Mouse (Mus musculus) ES-E14 (cell line): Measurements from ENCODE around the gene Gpr137c. TPM values are rescaled to one million over a fixed set of nuclear protein-coding genes. Genes with fewer than 3 reads are reported as not detected.

Source experiments
- DNase-seq: peaks from one replicate; pipeline ENCODE4 v3.0.0-alpha.2; 2013; ENCODE audit warnings: low read depth, low spot score
- H3K27ac ChIP-seq: 2 replicates; pipeline ENCODE4 v1.5.1; 2012; ENCODE audit warnings: low read depth, mild to moderate bottlenecking, low read length, moderate library complexity, mixed read lengths; ENCODE audit not compliant: poor library complexity, insufficient read depth, severe bottlenecking
- H3K36me3 ChIP-seq: 2 replicates; pipeline ENCODE4 v1.6.1; 2012; ENCODE audit warnings: mild to moderate bottlenecking, low read length, moderate library complexity, mixed read lengths; ENCODE audit not compliant: control insufficient read depth, poor library complexity, insufficient read depth, severe bottlenecking
- H3K4me1 ChIP-seq, 2 experiments: fragments of 150-350 bp in 1 of 2; sonication (generic) in 1 of 2; 2 replicates each; pipeline ENCODE4 v1.6.1; 2012; ENCODE audit warnings: low read length in 2 of 2, mild to moderate bottlenecking in 1 of 2, mixed read lengths in 1 of 2; ENCODE audit not compliant: control insufficient read depth in 2 of 2, insufficient read depth in 2 of 2, poor library complexity in 1 of 2
- H3K4me3 ChIP-seq, 2 experiments: fragments of 150-350 bp in 1 of 2; sonication (generic) in 1 of 2; 2 replicates each; pipeline ENCODE4 v1.5.1; 2012; ENCODE audit warnings: low read length in 2 of 2, low read depth in 1 of 2, mild to moderate bottlenecking in 1 of 2, mixed read lengths in 1 of 2; ENCODE audit not compliant: insufficient read depth in 1 of 2, poor library complexity in 1 of 2, severe bottlenecking in 1 of 2
- H3K9ac ChIP-seq: 2 replicates; pipeline ENCODE4 v1.6.1; 2012; ENCODE audit warnings: low read depth, mild to moderate bottlenecking, low read length, mixed read lengths; ENCODE audit not compliant: poor library complexity, insufficient read depth, severe bottlenecking
- H3K9me3 ChIP-seq: fragments of 150-350 bp; sonication (generic); 2 replicates; pipeline ENCODE4 v1.6.1; 2012; ENCODE audit warnings: low read depth, mild to moderate bottlenecking, low read length; ENCODE audit not compliant: control insufficient read depth, insufficient read depth
- CHD2 ChIP-seq: IDR thresholded peaks from 2 replicates; pipeline ENCODE4 v1.6.1; 2014; ENCODE audit warnings: mild to moderate bottlenecking, low read depth, low read length, inconsistent platforms
- HCFC1 ChIP-seq: IDR thresholded peaks from 2 replicates; pipeline ENCODE4 v1.6.1; 2012; ENCODE audit warnings: low read length, inconsistent platforms, borderline replicate concordance; ENCODE audit not compliant: insufficient read depth
- MAFK ChIP-seq: IDR thresholded peaks from 2 replicates; pipeline ENCODE4 v1.6.1; 2014; ENCODE audit warnings: mild to moderate bottlenecking, low read depth, low read length, inconsistent platforms; ENCODE audit not compliant: insufficient read depth
- ZC3H11A ChIP-seq: IDR thresholded peaks from 2 replicates; pipeline ENCODE4 v1.6.1; 2012; ENCODE audit warnings: low read depth, mild to moderate bottlenecking, inconsistent platforms, low read length, borderline replicate concordance
- in situ Hi-C, 2 experiments: fragments of 600-800 bp; cut with MboI; formaldehyde crosslinking; loops; one replicate each; pipeline ENCODE4 v1.15.1; 2025; ENCODE audit warnings: low sequenced_read_pairs in 2 of 2, inconsistent platforms in 1 of 2; ENCODE audit not compliant: unreplicated experiment in 2 of 2
- total RNA-seq: library from RNA; depleted of rRNA; stranded (reverse); fragments of 300-350 nt; gene quantifications from 2 replicates; pipeline ENCODE4 v1.2.3, GENCODE M21; 2012; rRNA removed

Gene Gpr137c
- total RNA-seq, 1 experiment, result 0.31 TPM

DNA sequence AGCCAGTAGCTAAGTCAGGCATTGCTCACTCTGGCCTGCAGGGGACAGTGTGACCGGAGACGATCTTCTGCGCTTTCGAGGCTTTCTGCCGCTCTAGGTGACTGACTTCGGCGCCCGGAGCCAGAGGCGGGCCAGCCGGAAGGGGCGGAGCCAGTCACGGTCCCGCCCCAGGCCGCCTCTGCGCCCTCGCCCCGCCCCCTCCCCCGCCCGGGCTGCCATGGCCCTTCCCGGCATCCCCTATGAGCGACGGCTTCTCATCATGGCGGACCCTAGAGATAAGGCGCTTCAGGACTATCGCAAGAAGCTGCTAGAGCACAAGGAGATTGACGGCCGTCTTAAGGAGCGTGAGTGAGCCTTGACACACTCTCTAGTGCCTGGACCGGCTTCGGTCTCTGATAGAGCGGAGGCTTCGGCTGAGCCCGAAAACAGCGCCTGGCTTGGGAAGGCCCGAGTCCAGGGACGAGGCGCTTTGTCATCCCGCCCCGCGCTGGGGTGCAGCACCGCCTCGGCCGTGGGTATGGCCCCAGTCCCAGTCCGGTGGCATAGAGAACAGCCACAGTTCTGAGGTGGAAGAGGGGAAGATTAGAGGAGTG is 110.2 kb downstream of the Gpr137c start, which contains the start of gene Psmc6:
TSS of gene Psmc6 (plus strand) at position 200 of the 593 bp plus-strand sequence.
- peak within 1 kb of the TSS; percentile 94 to 96 for H3K4me3 ChIP-seq
- peaks cover 0 to 2% of the 10 kb centered on the region in 2 experiments; a peak in 2 of 4 replicates for H3K4me1 ChIP-seq
- peak within 1 kb of the TSS; percentile 70 for H3K27ac ChIP-seq
- TF ChIP-seq MAFK (no peak), ZC3H11A (no peak), HCFC1 (peak; percentile 67; the same call in 1 of the 2 replicates), CHD2 (0 out of 2 replicates have a peak, but pooled peaks have one; percentile 21)
- in situ Hi-C loops, result no loop called here
- H3K9ac ChIP-seq, result peak within 1 kb of the TSS; percentile 98
- no peaks in the 10 kb centered on the region for H3K9me3 ChIP-seq
- peaks cover 4% of the 10 kb centered on the region; the same call in 1 of the 2 replicates for H3K36me3 ChIP-seq
- peak; percentile 85 for DNase-seq

Other genes with a start within 250 kb of the Gpr137c start
- 0.18 and 0.74 TPM in 2 replicates for gene Ptger2, start 231.5 kb upstream of the Gpr137c start, total RNA-seq
- gene Txndc16, start 611 bp downstream of the Gpr137c start, total RNA-seq, result 3.2 and 5.4 TPM in 2 replicates
- gene Ero1l, start 99.1 kb downstream of the Gpr137c start, total RNA-seq, result 34.5 and 80.8 TPM in 2 replicates
- 79.0 and 85.7 TPM in 2 replicates for gene Psmc6, start 110.1 kb downstream of the Gpr137c start, total RNA-seq
- gene Styx, start 131.4 kb downstream of the Gpr137c start, total RNA-seq, result 19.1 and 30.9 TPM in 2 replicates
- gene Gnpnat1, start 185.2 kb downstream of the Gpr137c start, total RNA-seq, result 26.8 and 36.5 TPM in 2 replicates